Mouse (Mus musculus) intestine, embryonic 16.5 days (tissue): ENCODE measurements at regions not wholly inside any gene's neighbourhood (a gene's known extent, or its start where the extent isn't known, plus 50 kb on each side); places are given as distances from the start of the nearest gene placed in this dataset.

Source experiments
- ATAC-seq: fragments of 200-750 bp; cut with Nextera tagmentation; 2 replicates; pipeline ENCODE4 v1.8.0; 2017; ENCODE audit warnings: moderate TSS enrichment, moderate library complexity
- H3K27ac ChIP-seq: fragments of 300-500 bp; sonication (generic); 2 replicates; pipeline ENCODE4 v1.5.1; 2014; ENCODE audit warnings: mild to moderate bottlenecking, low read length
- H3K27me3 ChIP-seq: fragments of 300-500 bp; sonication (generic); replicated peaks from 2 replicates; pipeline ENCODE4 v1.6.1; 2014; ENCODE audit warnings: low read length, control low read depth, mixed read lengths; ENCODE audit not compliant: control insufficient read depth, insufficient read depth
- H3K36me3 ChIP-seq: fragments of 300-500 bp; sonication (generic); 2 replicates; pipeline ENCODE4 v1.6.1; 2014; ENCODE audit warnings: low read length, control low read depth; ENCODE audit not compliant: control insufficient read depth, insufficient read depth
- H3K4me1 ChIP-seq: fragments of 300-500 bp; sonication (generic); 2 replicates; pipeline ENCODE4 v1.6.1; 2014; ENCODE audit warnings: low read length, control low read depth, mixed read lengths; ENCODE audit not compliant: control insufficient read depth, insufficient read depth
- H3K4me2 ChIP-seq: fragments of 300-500 bp; sonication (generic); 2 replicates; pipeline ENCODE4 v1.6.1; 2014; ENCODE audit warnings: low read depth, low read length, control low read depth
- H3K4me3 ChIP-seq: fragments of 300-500 bp; sonication (generic); 2 replicates; pipeline ENCODE4 v1.5.1; 2014; ENCODE audit warnings: mild to moderate bottlenecking, low read length
- H3K9ac ChIP-seq: fragments of 300-500 bp; sonication (generic); 2 replicates; pipeline ENCODE4 v1.6.1; 2014; ENCODE audit warnings: low read depth, low read length
- H3K9me3 ChIP-seq: fragments of 300-500 bp; sonication (generic); 2 replicates; pipeline ENCODE4 v1.6.1; 2016; ENCODE audit warnings: low read length, control low read depth; ENCODE audit not compliant: control insufficient read depth
- WGBS: fragments of 180-500 bp; shearing (Covaris S2); extraction: QIAGEN DNeasy Blood & Tissue Kit; methylation state at CpG from one replicate; pipeline ENCODE4 v1.1.7; 2014; 5-methylcytosine and 5-hydroxymethylcytosine counted together

DNA sequence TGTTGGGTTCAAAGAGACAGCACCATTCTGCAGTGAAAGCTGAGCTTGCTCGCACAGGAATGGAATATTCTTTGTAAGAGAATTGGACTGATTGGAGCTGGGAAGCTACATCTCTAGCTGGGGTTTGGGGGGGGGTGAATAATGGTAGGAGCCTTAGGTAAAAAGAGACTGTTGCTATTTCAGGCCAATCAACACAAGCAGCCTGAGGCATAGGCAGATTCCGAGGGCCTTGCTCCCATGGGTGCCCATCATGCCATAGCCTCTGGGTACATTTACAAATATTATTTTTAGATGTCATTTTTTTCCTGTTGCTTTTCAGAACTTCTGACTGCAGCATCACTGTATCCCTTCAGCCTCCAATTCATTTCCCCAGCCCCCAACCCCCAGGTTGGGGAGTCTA is 51.7 kb upstream of the Ptprm start:
- 88% methylated on average over 2 of the region's 2 CpGs for WGBS
- ATAC-seq, result no peak

More for the DNA sequence above, 51.7 kb upstream of the Ptprm start:
- Histone ChIP-seq H3K9ac (no peak overlapping the region), H3K36me3 (no peaks in the 10 kb centered on the region), H3K4me2 (no peak overlapping the region), H3K27ac (no peak overlapping the region), H3K9me3 (no peaks in the 10 kb centered on the region), H3K4me3 (no peak overlapping the region), H3K4me1 (no peaks in the 10 kb centered on the region), H3K27me3 (no peaks in the 10 kb centered on the region)
